ENCODE assay signal across 12 mouse cellular contexts in the genomic region with DNA sequence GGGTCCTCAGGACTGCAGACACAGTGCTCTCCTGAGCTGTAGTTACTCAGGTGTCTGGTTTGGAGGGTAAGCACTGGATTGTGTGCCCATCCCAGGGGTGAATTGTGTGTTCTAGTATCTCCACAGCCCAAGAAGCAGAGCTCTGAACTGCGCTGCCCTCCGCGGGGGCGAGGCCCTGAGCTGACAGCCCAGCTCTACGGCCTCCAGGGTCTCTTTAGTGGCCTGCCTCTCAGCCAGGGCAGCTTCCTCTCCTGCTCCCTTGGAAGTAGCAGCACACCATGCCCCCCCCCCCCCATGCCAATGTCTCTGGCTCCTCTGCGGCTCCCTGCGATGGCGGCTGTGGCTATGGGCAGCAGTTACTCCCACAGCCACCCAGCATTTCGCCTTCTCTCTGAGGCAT.
DNase-seq lines count a peak whose midpoint lies in the region; ATAC-seq and TF ChIP-seq lines count a peak whose summit lies in the region.
"Had no signal": no experiment of that assay in that cellular context is flagged by ENCODE, and none has a peak within 500 bp of the region (broad histone marks: within the 10 kb centered on the region; RNA-seq: fewer than 3 reads in every experiment).

No protein-coding gene starts in this region.

- no peak for ATAC-seq in hindbrain, embryonic 11.5 days (ENCODE audit: low FRiP score)
- no peak for ATAC-seq in limb, embryonic 11.5 days (ENCODE audit: insufficient number of reproducible peaks, low FRiP score, low TSS enrichment, low read depth)
- ATAC-seq: inflammation-experienced regulatory T-cells, adult 6 months had no signal

- no peaks in the 10 kb centered on the region for H3K27me3 ChIP-seq in hindbrain, embryonic 10.5 days (ENCODE audit: insufficient read depth, poor library complexity, severe bottlenecking)
- H3K27me3 ChIP-seq in hindbrain, embryonic 11.5 days (ENCODE audit: control insufficient read depth, insufficient read depth, low read length): no peaks in the 10 kb centered on the region
- H3K27me3 ChIP-seq in E14TG2a.4 (ENCODE audit: insufficient read depth, low read length): 0 out of 2 replicates have a peak, but pooled peaks cover 3% of the 10 kb centered on the region
- no peaks in the 10 kb centered on the region for H3K27me3 ChIP-seq in embryonic facial prominence, embryonic 10.5 days (replicated peaks; ENCODE audit: low read depth, poor library complexity, severe bottlenecking)
- H3K27me3 ChIP-seq in limb, embryonic 11.5 days (ENCODE audit: control insufficient read depth, insufficient read depth, low read length): no peaks in the 10 kb centered on the region
- H3K27me3 ChIP-seq: limb, embryonic 15.5 days had no signal

- 76% methylated on average over 9 of the region's 9 CpGs for WGBS in hindbrain, embryonic 10.5 days
- 84% methylated on average over 9 of the region's 9 CpGs for WGBS in hindbrain, embryonic 11.5 days
- 81% methylated on average over 9 of the region's 9 CpGs for whole genome bisulfite sequencing in embryonic facial prominence, embryonic 10.5 days
- 84% methylated on average over 9 of the region's 9 CpGs for WGBS in limb, embryonic 11.5 days

- H3K9me3 ChIP-seq in hindbrain, embryonic 10.5 days: no peaks in the 10 kb centered on the region
- no peaks in the 10 kb centered on the region for H3K9me3 ChIP-seq in hindbrain, embryonic 11.5 days (ENCODE audit: control insufficient read depth, low read length)
- H3K9me3 ChIP-seq in E14TG2a.4 (ENCODE audit: low read length): no peaks in the 10 kb centered on the region
- no peaks in the 10 kb centered on the region for H3K9me3 ChIP-seq in embryonic facial prominence, embryonic 10.5 days
- no peaks in the 10 kb centered on the region for H3K9me3 ChIP-seq in limb, embryonic 11.5 days (ENCODE audit: control insufficient read depth, low read length)
- H3K9me3 ChIP-seq: limb, embryonic 15.5 days had no signal

- no peak overlapping the region for H3K4me2 ChIP-seq in hindbrain, embryonic 11.5 days (replicated peaks; ENCODE audit: low read depth, low read length)
- H3K4me2 ChIP-seq in limb, embryonic 11.5 days (ENCODE audit: low read depth, severe bottlenecking): no peak overlapping the region
- H3K4me2 ChIP-seq: limb, embryonic 15.5 days had no signal

- no peak for TF ChIP-seq CTCF in E14TG2a.4 (conservative IDR thresholded peaks at IDR 0.05; ENCODE audit: low read length)

- H3K36me3 ChIP-seq in hindbrain, embryonic 10.5 days: peaks cover 24% of the 10 kb centered on the region
- H3K36me3 ChIP-seq in hindbrain, embryonic 11.5 days (ENCODE audit: control insufficient read depth, insufficient read depth, low read length): no peaks in the 10 kb centered on the region
- H3K36me3 ChIP-seq in E14TG2a.4 (ENCODE audit: insufficient read depth, low read length): peaks cover 13% of the 10 kb centered on the region; the same call in 1 of the 2 replicates
- H3K36me3 ChIP-seq in embryonic facial prominence, embryonic 10.5 days (replicated peaks): peaks cover 38% of the 10 kb centered on the region
- H3K36me3 ChIP-seq in limb, embryonic 11.5 days (ENCODE audit: control insufficient read depth, insufficient read depth, low read length): 0 out of 2 replicates have a peak, but pooled peaks cover 2% of the 10 kb centered on the region

- H3K27ac ChIP-seq in hindbrain, embryonic 10.5 days: peak overlapping the region; percentile 73
- H3K27ac ChIP-seq in hindbrain, embryonic 11.5 days (ENCODE audit: low read depth, low read length): no peak overlapping the region
- H3K27ac ChIP-seq in embryonic facial prominence, embryonic 10.5 days (replicated peaks): peak overlapping the region; percentile 72
- H3K27ac ChIP-seq in limb, embryonic 11.5 days (replicated peaks; ENCODE audit: low read depth, low read length): 0 out of 2 replicates have a peak overlapping the region, but pooled peaks have one; percentile 8

- no peak for DNase-seq in hindbrain, embryonic 10.5 days (ENCODE audit: low spot score)
- DNase-seq in hindbrain, embryonic 11.5 days (ENCODE audit: low spot score): no peak
- no peak for DNase-seq in embryonic facial prominence, embryonic 10.5 days (ENCODE audit: low spot score)
- DNase-seq in limb, embryonic 11.5 days (ENCODE audit: low spot score): no peak
- no peak for DNase-seq in Muller cell, postnatal 12 days (ENCODE audit: inconsistent ontology term)
- DNase-seq in left cerebral cortex, adult 18-20 months (ENCODE audit: low spot score in 2 of 2): no peak
- DNase-seq: cerebellum, adult 9-10 months; thymus, postnatal 14 days had no signal

- H3K4me1 ChIP-seq in hindbrain, embryonic 10.5 days (replicated peaks): peaks cover 52% of the 10 kb centered on the region
- no peaks in the 10 kb centered on the region; the same call in 1 of the 2 replicates for H3K4me1 ChIP-seq in hindbrain, embryonic 11.5 days (replicated peaks; ENCODE audit: control insufficient read depth, insufficient read depth, low read length)
- peaks cover 28% of the 10 kb centered on the region for H3K4me1 ChIP-seq in E14TG2a.4 (replicated peaks; ENCODE audit: low read depth, low read length)
- H3K4me1 ChIP-seq in embryonic facial prominence, embryonic 10.5 days: peaks cover 62% of the 10 kb centered on the region
- peaks cover 19% of the 10 kb centered on the region for H3K4me1 ChIP-seq in limb, embryonic 11.5 days (ENCODE audit: control insufficient read depth, insufficient read depth, low read length)

- H3K4me3 ChIP-seq in hindbrain, embryonic 10.5 days: no peak overlapping the region
- H3K4me3 ChIP-seq in hindbrain, embryonic 11.5 days (ENCODE audit: low read depth, low read length): no peak overlapping the region
- peak overlapping the region; percentile 64 for H3K4me3 ChIP-seq in E14TG2a.4 (replicated peaks; ENCODE audit: low read length)
- no peak overlapping the region for H3K4me3 ChIP-seq in embryonic facial prominence, embryonic 10.5 days
- H3K4me3 ChIP-seq in limb, embryonic 11.5 days (ENCODE audit: low read depth, low read length): no peak overlapping the region
- H3K4me3 ChIP-seq: erythroblast, embryonic 14.5 days; limb, embryonic 15.5 days had no signal

- no peak overlapping the region for H3K9ac ChIP-seq in hindbrain, embryonic 11.5 days (ENCODE audit: low read depth, low read length)
- 0 out of 2 replicates have a peak overlapping the region, but pooled peaks have one; percentile 3 for H3K9ac ChIP-seq in limb, embryonic 11.5 days (ENCODE audit: low read length)
- H3K9ac ChIP-seq: limb, embryonic 15.5 days had no signal
